Mouse (Mus musculus) G1E (cell line): ENCODE data around the gene Neurl2.

Experiments used
- CTCF ChIP-seq: IDR thresholded peaks from 2 replicates; pipeline ENCODE4 v1.5.1; 2012; ENCODE audit warnings: low read depth, low read length, inconsistent platforms, mixed read lengths
- GATA1 ChIP-seq: IDR thresholded peaks from 2 replicates; pipeline ENCODE4 v1.6.1; 2012; ENCODE audit warnings: borderline replicate concordance, low read length, inconsistent platforms, mixed read lengths
- GATA2 ChIP-seq: IDR thresholded peaks from 2 replicates; pipeline ENCODE4 v1.6.1; 2012; ENCODE audit warnings: low read depth, low read length, inconsistent platforms, borderline replicate concordance
- POLR2AphosphoS5 ChIP-seq: IDR thresholded peaks from 2 replicates; pipeline ENCODE4 v1.6.1; 2012; ENCODE audit warnings: low read depth, low read length, inconsistent platforms; ENCODE audit not compliant: insufficient replicate concordance
- TAL1 ChIP-seq: conservative IDR thresholded peaks from 2 replicates; pipeline ENCODE4 v1.6.1; 2012; ENCODE audit warnings: low read depth, low read length, inconsistent platforms, mixed read lengths

GRCm38 (mm10) chr2:164787032-164787431, 46.2 kb downstream of the Neurl2 start:
- TF ChIP-seq CTCF (0 out of 2 replicates have a peak, but pooled peaks have one; percentile 2), POLR2AphosphoS5 (no peak), GATA2 (no peak), GATA1 (no peak), TAL1 (no peak)
